Mouse (Mus musculus): Measurements from ENCODE around the gene Arhgap40.

- TF ChIP-seq POLR2A (IDR thresholded peaks at IDR 0.05; ENCODE audit: insufficient read length, low read depth), result no peak
- TF ChIP-seq SRF (IDR thresholded peaks at IDR 0.05; ENCODE audit: control insufficient read depth, insufficient read length, low read depth), result no peak
- TF ChIP-seq TCF12 (IDR thresholded peaks at IDR 0.05; ENCODE audit: insufficient read depth, poor library complexity, severe bottlenecking), result no peak
Measured at GRCm38 (mm10) chr2:158584621-158585358, 72.2 kb downstream of the Arhgap40 start.

Data from myocyte (in vitro differentiated cells).